Mouse (Mus musculus): ENCODE data around the gene Itga6. TPM values are rescaled to one million over a fixed set of nuclear protein-coding genes. Genes with fewer than 3 reads are reported as not detected.

The Itga6 gene
- polyA plus RNA-seq, 1 experiment from 2014 or later: 97.5 TPM

DNA sequence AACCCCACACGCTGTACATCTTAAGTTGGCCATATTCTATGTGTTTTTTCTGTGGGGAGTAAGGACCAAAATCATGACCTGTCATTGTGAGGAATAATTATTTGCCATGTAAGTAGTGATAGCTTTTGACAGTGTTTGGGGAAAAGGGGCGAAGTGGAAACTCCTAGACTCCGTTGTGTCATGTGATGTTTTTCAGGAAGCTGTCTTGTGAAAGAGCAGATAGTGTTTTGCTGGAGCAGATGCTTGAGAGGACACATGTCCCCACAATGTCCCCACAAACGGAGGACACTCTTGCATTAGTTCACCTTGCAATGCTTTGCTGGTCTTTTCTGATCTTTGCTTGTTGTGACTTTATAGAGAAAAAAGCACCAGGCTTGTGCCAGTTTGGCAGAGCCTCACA is 7.7 kb downstream of the Itga6 start:
- H3K9me3 ChIP-seq (ENCODE audit: low read depth, low read length): no peaks in the 10 kb centered on the region
- no peak overlapping the region for H3K4me2 ChIP-seq
- no peak for TF ChIP-seq CTCF (IDR thresholded peaks at IDR 0.05; ENCODE audit: low read depth)
- H3K4me3 ChIP-seq (ENCODE audit: low read depth, low read length): no peak overlapping the region
- H3K27me3 ChIP-seq (ENCODE audit: insufficient read depth, low read length): no peaks in the 10 kb centered on the region
- ATAC-seq (ENCODE audit: insufficient read depth): no peak
- WGBS: 39% methylated on average over 4 of the region's 4 CpGs
- DNase-seq: no peak
- peaks cover 5% of the 10 kb centered on the region; the same call in 1 of the 2 replicates for H3K4me1 ChIP-seq (ENCODE audit: insufficient read depth)
- H3K9ac ChIP-seq: no peak overlapping the region
- H3K36me3 ChIP-seq (ENCODE audit: insufficient read depth): no peaks in the 10 kb centered on the region
- H3K27ac ChIP-seq (ENCODE audit: low read depth): no peak overlapping the region

DNA sequence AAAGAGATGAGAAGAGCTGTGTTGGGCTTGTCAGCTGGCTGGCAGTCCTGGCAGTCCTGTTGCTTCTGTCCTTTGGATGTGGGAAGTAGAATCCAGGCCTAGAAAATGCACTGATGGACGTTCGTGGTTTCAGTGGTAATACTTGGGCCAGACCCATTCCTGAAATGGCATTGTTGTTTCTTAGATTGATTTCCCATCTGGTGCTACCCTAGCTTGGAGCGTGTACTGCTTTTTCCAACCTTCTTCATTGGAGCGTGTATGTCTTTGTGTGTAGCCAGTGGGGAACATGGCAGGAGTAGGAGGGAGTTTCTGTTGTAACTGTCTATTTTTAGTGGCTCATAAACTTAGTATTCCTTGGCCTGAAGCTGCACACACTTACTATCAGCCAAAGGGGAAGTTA is 10.3 kb downstream of the Itga6 start:
- Histone ChIP-seq H3K4me2 (no peak overlapping the region), H3K27me3 (ENCODE audit: insufficient read depth, low read length) (no peaks in the 10 kb centered on the region; the same call in 1 of the 2 replicates), H3K9me3 (ENCODE audit: low read depth, low read length) (no peaks in the 10 kb centered on the region), H3K4me3 (ENCODE audit: low read depth, low read length) (no peak overlapping the region), H3K4me1 (ENCODE audit: insufficient read depth) (peaks cover 13% of the 10 kb centered on the region), H3K27ac (ENCODE audit: low read depth) (peak overlapping the region; percentile 24; the same call in 1 of the 2 replicates), H3K9ac (no peak overlapping the region), H3K36me3 (ENCODE audit: insufficient read depth) (no peaks in the 10 kb centered on the region)
- no peak for TF ChIP-seq CTCF (IDR thresholded peaks at IDR 0.05; ENCODE audit: low read depth)
- 86% methylated on average over 4 of the region's 4 CpGs for WGBS
- ATAC-seq (ENCODE audit: insufficient read depth) (no peak), DNase-seq (no peak)

DNA sequence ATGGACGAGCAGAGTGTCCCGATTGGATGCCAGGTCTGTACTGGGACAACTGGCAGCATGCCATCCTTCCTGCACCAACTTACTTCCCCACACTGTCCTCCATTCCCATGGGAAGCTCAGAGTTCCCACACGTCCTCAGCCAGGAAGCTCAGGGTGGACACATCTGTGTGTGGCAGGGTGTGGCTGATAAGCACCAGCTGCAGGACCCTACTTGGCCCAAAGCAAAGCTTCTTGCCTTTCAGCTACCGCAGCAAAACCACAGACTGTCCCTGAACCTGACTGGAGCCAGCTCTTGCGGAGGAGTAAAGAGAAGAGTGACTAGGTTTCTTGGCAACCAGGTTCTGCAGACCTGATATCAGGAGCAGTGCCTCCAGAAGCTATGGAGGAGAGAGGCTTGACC is 11.7 kb downstream of the Itga6 start:
- Histone ChIP-seq H3K36me3 (ENCODE audit: insufficient read depth) (no peaks in the 10 kb centered on the region), H3K4me3 (ENCODE audit: low read depth, low read length) (no peak overlapping the region), H3K4me1 (ENCODE audit: insufficient read depth) (peaks cover 13% of the 10 kb centered on the region), H3K9ac (no peak overlapping the region), H3K27me3 (ENCODE audit: insufficient read depth, low read length) (no peaks in the 10 kb centered on the region; the same call in 1 of the 2 replicates), H3K9me3 (ENCODE audit: low read depth, low read length) (no peaks in the 10 kb centered on the region), H3K27ac (ENCODE audit: low read depth) (peak overlapping the region; percentile 33; the same call in 1 of the 2 replicates), H3K4me2 (no peak overlapping the region)
- TF ChIP-seq CTCF (IDR thresholded peaks at IDR 0.05; ENCODE audit: low read depth): no peak
- WGBS: 18% methylated on average over 5 of the region's 5 CpGs
- ATAC-seq (ENCODE audit: insufficient read depth) (peak; percentile 93), DNase-seq (peak; percentile 88)

DNA sequence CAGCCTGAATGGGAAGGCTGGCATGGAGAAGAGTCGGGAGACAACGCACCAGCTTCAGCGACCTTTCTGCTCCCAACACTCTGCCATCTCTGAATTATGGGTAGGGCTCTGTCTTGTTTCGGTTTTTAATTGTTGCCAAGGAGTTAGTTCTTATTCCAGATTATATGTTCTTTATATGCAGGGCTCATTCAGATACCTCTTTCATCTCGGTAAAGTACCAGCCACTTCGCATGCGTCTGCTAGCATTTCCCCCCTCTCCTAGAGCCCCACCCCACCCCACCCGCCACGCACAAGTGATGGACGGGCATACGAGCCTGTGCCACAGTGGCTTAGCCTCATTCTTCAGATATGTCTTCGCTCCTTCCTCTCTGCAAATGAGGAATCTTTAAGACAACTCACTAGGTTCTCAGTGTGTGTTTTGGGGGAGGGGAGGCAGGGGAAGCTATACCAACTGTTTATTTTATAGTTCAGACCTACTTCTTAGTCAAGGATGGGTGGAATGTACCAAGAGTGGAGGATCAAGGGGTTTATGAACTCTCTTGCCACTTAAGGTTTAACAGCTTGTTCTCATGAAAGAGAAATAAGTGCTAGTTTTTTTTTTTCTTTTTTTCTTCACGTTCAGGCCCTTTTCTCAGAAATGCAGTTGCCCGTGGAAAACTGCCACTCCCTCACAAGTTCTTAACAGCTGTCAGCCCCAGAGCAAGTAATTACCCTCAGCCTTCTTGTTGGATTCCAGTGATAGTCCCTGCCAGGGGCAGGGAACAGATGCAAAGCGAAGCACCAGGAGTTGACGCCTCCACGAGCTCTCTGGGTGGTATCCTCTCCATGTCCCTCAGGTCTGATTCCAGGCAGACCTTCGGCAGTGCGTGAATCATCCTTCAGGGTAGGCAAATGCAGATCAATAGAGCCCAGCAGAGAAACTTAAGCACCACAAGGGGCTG is 13.4 kb downstream of the Itga6 start:
- Histone ChIP-seq H3K4me2 (peak overlapping the region; percentile 48), H3K4me1 (ENCODE audit: insufficient read depth) (peaks cover 13% of the 10 kb centered on the region), H3K4me3 (ENCODE audit: low read depth, low read length) (no peak overlapping the region), H3K36me3 (ENCODE audit: insufficient read depth) (no peaks in the 10 kb centered on the region), H3K27ac (ENCODE audit: low read depth) (peak overlapping the region; percentile 32; the same call in 1 of the 2 replicates), H3K27me3 (ENCODE audit: insufficient read depth, low read length) (no peaks in the 10 kb centered on the region; the same call in 1 of the 2 replicates), H3K9ac (no peak overlapping the region), H3K9me3 (ENCODE audit: low read depth, low read length) (no peaks in the 10 kb centered on the region)
- ATAC-seq (ENCODE audit: insufficient read depth) (no peak), DNase-seq (peak; percentile 66)
- 21% methylated on average over 19 of the region's 19 CpGs for WGBS
- TF ChIP-seq CTCF (IDR thresholded peaks at IDR 0.05; ENCODE audit: low read depth): no peak

DNA sequence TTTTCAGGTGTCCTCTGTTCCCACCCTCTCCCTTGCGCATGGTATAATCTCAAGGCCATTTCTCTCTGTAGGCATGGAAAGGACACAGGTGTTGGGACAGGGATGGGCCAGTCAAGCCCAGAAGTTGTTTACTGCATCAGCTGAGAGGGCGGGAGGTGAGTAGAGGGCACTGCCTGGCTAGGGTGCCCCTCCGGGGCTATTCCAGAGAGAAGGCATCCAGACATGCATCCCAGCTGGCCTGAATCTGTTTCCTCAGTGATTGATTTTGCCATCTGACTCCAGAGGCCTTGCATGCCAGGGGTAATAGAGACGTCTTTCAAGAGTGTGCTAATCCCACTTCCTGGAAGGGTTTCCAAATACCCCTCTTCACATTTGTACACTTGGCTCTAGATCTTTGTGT is 14.7 kb downstream of the Itga6 start:
- 67% methylated on average over 4 of the region's 4 CpGs for WGBS
- no peak overlapping the region for H3K9ac ChIP-seq
- H3K27ac ChIP-seq (ENCODE audit: low read depth): no peak overlapping the region
- TF ChIP-seq CTCF (IDR thresholded peaks at IDR 0.05; ENCODE audit: low read depth): no peak
- peaks cover 14% of the 10 kb centered on the region for H3K4me1 ChIP-seq (ENCODE audit: insufficient read depth)
- H3K27me3 ChIP-seq (ENCODE audit: insufficient read depth, low read length): no peaks in the 10 kb centered on the region; the same call in 1 of the 2 replicates
- no peak overlapping the region for H3K4me2 ChIP-seq
- ATAC-seq (ENCODE audit: insufficient read depth): no peak
- no peaks in the 10 kb centered on the region for H3K9me3 ChIP-seq (ENCODE audit: low read depth, low read length)
- no peak for DNase-seq
- no peak overlapping the region for H3K4me3 ChIP-seq (ENCODE audit: low read depth, low read length)
- no peaks in the 10 kb centered on the region for H3K36me3 ChIP-seq (ENCODE audit: insufficient read depth)

DNA sequence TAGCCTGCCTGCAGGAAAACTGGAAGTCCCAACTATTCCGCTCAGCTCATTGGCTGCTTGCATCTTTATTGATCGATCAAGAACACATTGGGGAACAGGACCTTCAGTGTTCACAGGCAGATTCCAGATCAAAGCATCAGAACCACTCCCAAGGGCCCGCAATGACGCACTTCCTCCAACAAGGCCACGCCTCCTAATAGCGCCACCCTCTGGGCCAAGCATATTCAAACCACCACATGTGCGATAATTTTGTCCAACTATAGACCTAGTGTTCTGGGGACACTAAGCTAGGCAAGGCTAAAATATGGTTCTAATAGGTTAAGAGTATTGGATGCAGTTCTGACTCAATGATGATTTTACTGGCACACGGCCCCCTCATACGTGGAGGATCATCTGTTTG is 15.7 kb downstream of the Itga6 start:
- no peaks in the 10 kb centered on the region for H3K9me3 ChIP-seq (ENCODE audit: low read depth, low read length)
- H3K4me3 ChIP-seq (ENCODE audit: low read depth, low read length): no peak overlapping the region
- TF ChIP-seq CTCF (IDR thresholded peaks at IDR 0.05; ENCODE audit: low read depth): no peak
- H3K4me1 ChIP-seq (ENCODE audit: insufficient read depth): peaks cover 20% of the 10 kb centered on the region
- no peak overlapping the region for H3K27ac ChIP-seq (ENCODE audit: low read depth)
- H3K27me3 ChIP-seq (ENCODE audit: insufficient read depth, low read length): no peaks in the 10 kb centered on the region; the same call in 1 of the 2 replicates
- no peak overlapping the region for H3K4me2 ChIP-seq
- DNase-seq (no peak), ATAC-seq (ENCODE audit: insufficient read depth) (no peak)
- H3K9ac ChIP-seq: no peak overlapping the region
- H3K36me3 ChIP-seq (ENCODE audit: insufficient read depth): no peaks in the 10 kb centered on the region
- WGBS: 93% methylated on average over 9 of the region's 9 CpGs

DNA sequence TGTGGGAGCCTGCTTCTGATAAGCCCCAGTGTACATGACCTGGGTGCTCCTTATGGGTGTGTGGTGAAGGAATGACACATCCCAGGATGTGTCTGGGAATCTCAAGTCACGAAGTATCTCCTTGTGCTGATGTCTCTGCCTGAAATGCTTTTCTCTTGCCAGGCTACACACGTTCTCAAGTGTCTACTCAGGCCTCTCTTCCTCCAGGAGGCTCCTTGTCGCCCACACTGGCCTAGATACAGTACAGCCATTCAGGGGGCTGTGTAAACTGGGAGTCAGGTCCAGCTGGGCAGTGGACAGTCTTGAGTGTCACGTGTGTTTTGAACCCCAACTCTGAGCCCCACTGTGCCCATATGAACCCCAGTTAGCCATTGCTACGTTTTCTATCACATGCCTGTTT is 19.1 kb downstream of the Itga6 start:
- Histone ChIP-seq H3K27ac (ENCODE audit: low read depth) (no peak overlapping the region), H3K4me1 (ENCODE audit: insufficient read depth) (peaks cover 8% of the 10 kb centered on the region), H3K9ac (no peak overlapping the region), H3K27me3 (ENCODE audit: insufficient read depth, low read length) (no peaks in the 10 kb centered on the region; the same call in 1 of the 2 replicates), H3K4me2 (no peak overlapping the region), H3K4me3 (ENCODE audit: low read depth, low read length) (no peak overlapping the region), H3K9me3 (ENCODE audit: low read depth, low read length) (no peaks in the 10 kb centered on the region), H3K36me3 (ENCODE audit: insufficient read depth) (no peaks in the 10 kb centered on the region)
- DNase-seq: no peak
- TF ChIP-seq CTCF (IDR thresholded peaks at IDR 0.05; ENCODE audit: low read depth): no peak
- ATAC-seq (ENCODE audit: insufficient read depth): no peak
- WGBS: 45% methylated on average over 5 of the region's 5 CpGs

Data from lung, embryonic 14.5 days (tissue).